Mouse (Mus musculus) thymus, postnatal 4 days (tissue): ENCODE measurements around the gene Hapln2.

Experiments
- DNase-seq: peaks from one replicate; pipeline ENCODE4 v3.0.0; 2021

Hapln2 gene

DNA sequence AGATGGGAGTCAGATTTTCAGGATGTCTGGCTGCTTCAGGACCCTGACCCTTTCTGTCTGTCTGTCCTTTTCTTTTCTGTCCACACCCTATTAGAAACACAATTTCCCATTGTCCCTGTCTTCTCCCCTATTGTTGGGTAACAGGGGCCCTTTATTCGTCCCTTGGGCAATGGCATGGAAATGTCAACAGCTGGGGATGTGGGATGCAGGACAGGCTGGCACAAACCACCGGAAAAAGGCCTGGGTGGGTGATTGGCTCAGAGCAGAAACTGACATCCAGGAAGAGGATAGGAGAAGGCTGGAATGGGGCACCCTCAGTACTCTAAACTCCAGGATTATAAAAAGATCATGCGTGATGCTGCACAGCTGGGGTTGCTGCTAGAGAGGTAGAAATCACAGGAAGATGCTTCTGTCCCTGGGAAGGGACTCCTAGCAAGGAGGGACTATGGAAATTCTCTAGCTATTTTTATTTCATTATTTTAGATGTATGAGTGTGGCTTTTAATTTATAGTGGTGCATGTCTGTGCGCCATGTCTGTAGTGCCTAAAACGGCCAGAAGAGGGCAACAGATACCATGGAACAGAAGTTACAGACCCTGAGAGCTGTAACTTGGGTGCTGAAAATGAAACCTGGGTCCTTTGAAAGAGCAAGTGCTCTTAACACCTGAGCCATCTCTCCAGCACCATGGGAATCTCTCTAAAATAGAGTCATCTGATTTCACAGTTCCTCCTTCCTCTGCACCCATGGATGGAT lies at the start of gene Hapln2:
Gene Hapln2, minus strand, starts transcription at position 150 of the 753 bp plus-strand sequence.
- DNase-seq: peak; percentile 54

- no peak for DNase-seq
Measured at GRCm38 (mm10) chr3:88074766-88075165, 47.4 kb upstream of the Hapln2 start.

- no peak for DNase-seq
Measured at GRCm38 (mm10) chr3:88074351-88074750, 47.0 kb upstream of the Hapln2 start.

GRCm38 (mm10) chr3:88073631-88074030 lies 46.2 kb upstream of the Hapln2 start:
- no peak for DNase-seq

- peak; percentile 87 for DNase-seq
Measured at GRCm38 (mm10) chr3:88071783-88072182, 44.4 kb upstream of the Hapln2 start.

DNA sequence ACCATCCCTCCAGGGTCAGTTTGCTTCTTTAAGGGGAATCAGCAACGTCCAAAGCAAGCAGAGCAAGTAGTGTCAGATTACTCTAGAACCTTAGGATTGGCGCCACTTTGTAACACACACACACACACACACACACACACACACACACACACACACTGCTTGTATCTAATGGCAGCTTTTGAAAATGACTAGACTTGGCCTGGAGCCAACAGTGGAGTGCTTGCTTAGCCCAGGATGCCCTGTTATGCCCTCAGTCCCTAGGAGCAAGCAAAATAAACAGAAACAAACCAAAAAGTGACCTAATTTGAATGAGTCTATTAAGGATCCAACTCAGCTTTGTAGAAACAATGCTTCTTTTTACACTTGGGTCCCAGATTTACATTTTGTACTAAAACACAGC lies 41.0 kb upstream of the Hapln2 start:
- DNase-seq: no peak

- peak; percentile 86 for DNase-seq
Measured at GRCm38 (mm10) chr3:88057902-88058696, 30.7 kb upstream of the Hapln2 start, which contains the start of gene Naxe. TSS of gene Naxe (minus strand) at chr3:88058495.

DNA sequence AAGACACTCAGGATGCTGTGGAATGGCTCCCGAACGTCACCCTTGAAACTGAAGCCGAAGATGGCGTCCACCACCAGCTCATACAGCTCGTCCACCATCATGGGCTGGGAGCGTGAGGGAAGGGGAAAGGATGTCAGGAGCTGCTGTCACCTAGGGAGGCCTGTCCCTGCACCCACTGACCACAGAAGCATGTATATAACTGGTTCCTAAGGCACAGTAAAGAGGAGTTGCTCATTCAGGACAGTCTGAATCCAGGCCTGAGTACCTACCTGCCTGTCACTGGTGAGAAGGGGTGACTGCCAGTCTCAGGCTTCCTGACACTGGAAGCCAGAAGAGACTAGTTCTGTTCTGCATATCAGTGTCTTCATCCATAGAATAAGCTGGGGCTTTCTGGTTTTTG lies 29.6 kb upstream of the Hapln2 start:
- DNase-seq: no peak

DNA sequence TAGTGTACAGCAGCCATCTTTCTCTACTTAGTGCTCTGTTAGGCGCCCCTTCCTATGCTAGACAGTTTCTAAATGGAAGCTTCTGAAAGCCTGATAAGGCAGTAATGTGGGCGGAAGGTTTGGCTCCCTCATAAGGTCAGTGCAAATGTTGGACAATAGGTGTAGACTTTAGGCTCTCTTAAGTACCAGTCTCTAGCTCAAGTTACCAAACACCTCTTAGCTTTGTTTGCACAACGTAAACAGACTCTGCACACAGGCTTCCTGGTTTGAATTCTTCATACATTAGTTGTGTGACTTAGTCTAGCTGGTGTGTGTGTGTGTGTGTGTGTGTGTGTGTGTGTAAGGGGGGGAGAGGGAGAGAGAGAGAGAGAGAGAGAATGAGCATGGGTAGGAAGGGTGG lies 22.1 kb upstream of the Hapln2 start:
- no peak for DNase-seq

GRCm38 (mm10) chr3:88042661-88043421 lies 15.5 kb upstream of the Hapln2 start, which contains the start of gene Gpatch4:
TSS of gene Gpatch4 (plus strand) at chr3:88043108.
- peak; percentile 77 for DNase-seq

DNA sequence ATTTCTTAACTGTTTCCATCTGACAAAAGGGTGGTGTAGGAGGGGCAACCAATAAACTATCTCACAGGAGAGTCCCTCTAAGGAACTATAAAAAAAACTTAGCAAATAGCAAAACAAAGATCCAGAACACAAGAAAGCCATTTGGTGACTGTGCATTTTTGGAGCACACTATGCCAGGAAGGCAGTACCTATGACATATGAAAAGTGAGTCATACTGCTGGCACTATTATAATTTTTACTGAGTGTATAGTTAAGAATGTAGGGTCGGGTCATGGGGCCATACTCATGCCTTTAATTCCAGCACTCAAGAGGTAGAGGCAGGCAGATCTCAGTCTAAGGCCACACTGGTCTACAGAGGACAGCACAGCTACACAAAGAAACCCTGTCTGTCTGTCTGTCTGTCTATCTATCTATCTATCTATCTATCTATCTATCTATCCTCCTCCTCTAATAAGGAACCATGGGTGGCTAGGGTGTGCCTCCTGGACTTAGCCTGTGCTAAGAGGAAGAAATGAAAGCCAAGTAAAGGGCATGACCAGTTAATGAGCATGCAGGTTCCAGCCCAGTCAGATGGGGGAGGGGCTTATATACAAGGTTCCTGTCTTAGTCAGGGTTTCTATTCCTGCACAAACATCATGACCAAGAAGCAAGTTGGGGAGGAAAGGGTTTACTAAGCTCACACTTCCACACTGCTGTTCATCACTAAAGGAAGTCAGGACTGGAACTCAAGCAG lies 8.3 kb upstream of the Hapln2 start:
- no peak for DNase-seq

GRCm38 (mm10) chr3:88033506-88033905 lies 6.1 kb upstream of the Hapln2 start:
- no peak for DNase-seq

GRCm38 (mm10) chr3:88030608-88031395 lies 3.4 kb upstream of the Hapln2 start:
- DNase-seq: peak; percentile 23

DNA sequence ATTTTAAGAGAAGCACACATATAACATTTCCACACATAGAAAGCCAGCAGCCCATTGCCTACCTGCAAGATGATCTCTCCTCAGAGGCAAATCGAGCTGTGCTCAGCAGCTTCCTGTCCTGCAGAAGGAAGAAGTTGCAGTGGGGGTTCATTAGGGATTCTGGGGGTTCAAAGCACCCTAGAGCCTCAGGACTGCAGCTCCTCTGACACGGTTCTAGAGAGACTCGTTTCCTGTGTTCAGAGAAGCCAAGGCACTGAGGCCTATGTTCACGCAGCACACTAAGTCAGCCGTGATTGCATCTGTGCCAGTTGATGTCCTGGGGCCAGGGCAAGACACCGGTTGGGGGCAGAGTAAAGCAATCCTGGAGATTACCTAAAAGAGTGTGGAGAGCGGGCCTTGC lies 560 bp downstream of the Hapln2 start:
- no peak for DNase-seq

DNA sequence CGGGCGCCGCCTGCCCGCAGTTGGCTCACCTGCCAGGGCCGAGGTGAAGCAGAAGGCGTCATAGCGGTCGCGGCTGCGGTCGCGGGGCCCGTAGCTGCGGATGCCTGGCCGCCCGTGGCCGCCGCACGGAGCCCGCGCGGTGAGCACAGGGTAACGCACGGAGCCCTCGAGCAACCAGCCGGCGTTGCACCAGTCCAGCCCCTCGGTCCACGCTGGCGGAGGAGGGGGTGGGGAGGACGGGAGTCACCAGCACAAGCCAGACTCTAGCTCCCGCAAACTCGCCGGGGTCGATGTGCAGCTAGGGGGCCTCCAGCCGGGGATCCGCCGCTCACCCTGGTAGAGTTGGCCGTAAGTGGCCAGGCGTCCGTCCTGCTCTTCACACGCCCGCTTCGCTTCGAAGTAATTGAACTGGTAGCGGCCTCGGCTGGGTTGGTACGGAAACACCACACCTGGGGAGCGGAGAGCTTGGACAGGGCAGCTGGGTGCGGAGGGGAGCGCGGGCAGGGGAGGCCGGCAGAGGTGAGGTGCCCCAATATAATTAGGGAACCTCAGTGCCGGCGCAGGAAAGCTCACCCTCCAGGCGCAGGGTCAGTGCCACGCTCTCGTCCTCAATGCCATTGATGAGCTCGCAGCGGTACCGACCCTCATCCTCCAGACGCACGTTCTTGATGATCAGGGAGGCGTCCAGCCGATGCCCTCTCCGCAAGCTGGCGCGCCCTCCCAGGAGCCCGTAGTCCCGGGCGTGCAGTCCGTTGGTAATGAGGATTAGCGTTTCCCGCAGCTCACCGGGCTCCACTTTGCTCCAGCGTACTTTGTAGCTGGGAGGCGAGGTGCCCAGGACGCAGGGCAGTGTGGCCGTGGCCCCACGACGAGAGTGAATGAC lies 4.0 kb downstream of the Hapln2 start:
- DNase-seq: no peak

GRCm38 (mm10) chr3:88022322-88023191 lies 4.8 kb downstream of the Hapln2 start:
- DNase-seq: peak; percentile 80

- peak; percentile 62 for DNase-seq
Measured at GRCm38 (mm10) chr3:88010634-88011265, 16.6 kb downstream of the Hapln2 start.

- peak; percentile 39 for DNase-seq
Measured at GRCm38 (mm10) chr3:88005822-88006786, 21.3 kb downstream of the Hapln2 start.
